Mouse (Mus musculus): ENCODE results near the gene Tpbgl.

DNA sequence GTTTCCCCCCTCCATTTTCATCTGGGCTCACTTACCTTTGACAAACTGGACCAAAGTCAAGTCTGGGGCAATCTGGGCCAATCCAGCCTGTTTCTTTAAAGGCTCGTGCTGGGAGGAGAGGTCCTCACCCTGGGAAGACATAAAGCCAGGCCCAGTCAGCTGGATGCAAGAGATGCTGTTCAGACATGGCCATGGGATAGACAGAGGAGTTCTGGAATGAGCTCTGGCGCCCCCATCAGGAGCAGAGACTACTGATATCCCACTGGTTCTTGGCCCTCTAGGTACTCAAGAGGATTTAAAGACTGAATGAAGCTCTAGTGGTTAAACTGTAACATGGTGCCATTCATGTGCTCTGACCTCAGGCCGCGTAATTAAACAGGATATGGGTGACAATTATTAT, 44.0 kb upstream of the Tpbgl start:
- TF ChIP-seq POLR2A (IDR thresholded peaks at IDR 0.05; ENCODE audit: borderline replicate concordance, extremely low read depth, low read depth, low read length): no peak
- no peak for TF ChIP-seq CTCF (IDR thresholded peaks at IDR 0.05; ENCODE audit: insufficient read depth, low read length)
